Mouse (Mus musculus) bone marrow, adult 2 months (tissue): ENCODE data around the gene Ada.

Experiments
- CTCF ChIP-seq: fragments of 200-500 bp; IDR thresholded peaks from 2 replicates; pipeline ENCODE4 v1.5.1; 2011; ENCODE audit warnings: low read length, control low read depth; ENCODE audit not compliant: control insufficient read depth, insufficient read depth
- POLR2A ChIP-seq: fragments of 200-500 bp; IDR thresholded peaks from 2 replicates; pipeline ENCODE4 v1.6.1; 2011; ENCODE audit warnings: low read depth, mild to moderate bottlenecking, control low read depth, low read length, borderline replicate concordance; ENCODE audit not compliant: control insufficient read depth

- TF ChIP-seq CTCF = no peak
- no peak for TF ChIP-seq POLR2A
Observed at GRCm38 (mm10) chr2:163735980-163736379, 14.1 kb downstream of the Ada start.
